Mouse (Mus musculus) WW6 (cell line): ENCODE data around the gene Stk36.

Source experiments
- DNase-seq: peaks from one replicate; pipeline ENCODE4 v3.0.0-alpha.2; 2013; ENCODE audit warnings: low read depth, low spot score

Stk36 gene

DNA sequence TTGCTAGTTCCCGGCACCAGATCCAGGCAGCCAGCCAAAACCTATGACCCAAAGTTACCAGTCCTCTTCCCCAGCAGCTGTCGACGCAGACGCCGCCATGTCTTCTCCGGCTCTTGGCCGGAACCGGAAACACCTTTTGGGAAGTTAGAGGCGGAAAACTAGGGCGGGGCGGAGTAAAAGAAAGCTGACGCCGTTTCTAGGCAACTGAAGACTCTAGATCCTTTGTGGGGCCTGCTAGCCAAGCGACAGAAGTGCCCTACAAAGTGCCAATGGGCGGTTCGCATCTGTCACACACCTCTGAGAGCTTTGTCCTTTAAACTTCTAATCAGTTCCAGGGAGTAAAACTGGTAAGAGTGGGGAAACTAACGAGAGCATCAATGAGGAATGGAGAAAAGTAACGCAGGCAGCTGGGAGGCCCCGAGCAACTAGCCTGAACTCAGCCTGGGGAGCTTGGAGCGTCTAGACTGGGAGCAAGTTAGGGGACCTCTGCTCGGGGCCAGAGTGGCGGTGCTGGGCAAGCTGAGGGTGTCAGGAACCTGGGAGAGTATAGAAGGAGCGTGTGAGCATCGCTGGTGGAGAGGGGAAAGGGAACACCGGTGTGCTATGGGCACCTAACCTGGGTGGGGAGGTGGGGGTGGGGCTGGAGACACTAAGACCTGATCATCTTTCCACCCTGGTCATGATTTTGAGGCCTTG, at the start of gene Stk36, which contains the start of gene Rnf25:
Gene Stk36, plus strand, starts transcription at position 179 of the 696 bp plus-strand sequence.
Gene Rnf25, minus strand, starts transcription at position 131 of the 696 bp plus-strand sequence.
- DNase-seq = peak; percentile 53

DNA sequence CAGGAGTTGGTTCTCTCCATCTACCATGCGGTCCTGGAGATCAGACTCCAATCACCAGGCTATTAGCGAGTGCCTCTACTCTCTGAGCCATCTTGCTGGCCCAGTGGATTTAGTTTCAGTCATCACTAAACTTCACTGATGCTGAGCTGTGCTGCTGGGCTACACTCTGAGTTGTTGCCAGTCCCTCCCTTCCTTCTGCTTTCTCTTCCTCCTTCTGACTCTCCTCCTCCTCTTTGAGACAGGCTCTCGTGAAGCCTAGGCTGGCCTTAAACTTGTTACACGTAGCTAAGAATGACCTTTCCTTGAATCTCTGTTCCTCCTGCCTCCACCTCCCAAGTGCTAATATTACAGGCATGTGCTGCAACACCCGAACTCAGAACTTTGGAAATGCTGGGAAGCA, 42.2 kb upstream of the Stk36 start:
- DNase-seq = no peak

DNA sequence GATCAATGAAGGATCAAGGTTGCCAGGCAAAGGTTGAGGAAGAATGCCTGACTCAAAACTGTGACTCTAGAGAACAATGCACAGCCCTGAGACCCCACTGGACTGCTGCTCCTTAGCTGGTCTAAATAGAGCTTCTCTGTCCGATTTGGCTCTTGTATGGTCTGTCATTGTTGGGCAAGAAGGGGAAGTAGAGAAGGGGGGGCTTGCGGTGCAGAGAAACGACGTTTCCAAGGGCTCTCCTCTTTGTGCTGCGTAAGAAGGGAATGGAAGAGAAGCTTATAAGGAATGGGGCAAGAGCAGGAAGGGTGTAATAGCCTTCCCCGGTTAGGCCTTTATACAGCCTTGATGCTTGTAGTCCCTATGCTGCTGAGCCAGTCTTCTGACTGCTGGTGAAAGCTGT, 35.4 kb upstream of the Stk36 start:
- no peak for DNase-seq

DNA sequence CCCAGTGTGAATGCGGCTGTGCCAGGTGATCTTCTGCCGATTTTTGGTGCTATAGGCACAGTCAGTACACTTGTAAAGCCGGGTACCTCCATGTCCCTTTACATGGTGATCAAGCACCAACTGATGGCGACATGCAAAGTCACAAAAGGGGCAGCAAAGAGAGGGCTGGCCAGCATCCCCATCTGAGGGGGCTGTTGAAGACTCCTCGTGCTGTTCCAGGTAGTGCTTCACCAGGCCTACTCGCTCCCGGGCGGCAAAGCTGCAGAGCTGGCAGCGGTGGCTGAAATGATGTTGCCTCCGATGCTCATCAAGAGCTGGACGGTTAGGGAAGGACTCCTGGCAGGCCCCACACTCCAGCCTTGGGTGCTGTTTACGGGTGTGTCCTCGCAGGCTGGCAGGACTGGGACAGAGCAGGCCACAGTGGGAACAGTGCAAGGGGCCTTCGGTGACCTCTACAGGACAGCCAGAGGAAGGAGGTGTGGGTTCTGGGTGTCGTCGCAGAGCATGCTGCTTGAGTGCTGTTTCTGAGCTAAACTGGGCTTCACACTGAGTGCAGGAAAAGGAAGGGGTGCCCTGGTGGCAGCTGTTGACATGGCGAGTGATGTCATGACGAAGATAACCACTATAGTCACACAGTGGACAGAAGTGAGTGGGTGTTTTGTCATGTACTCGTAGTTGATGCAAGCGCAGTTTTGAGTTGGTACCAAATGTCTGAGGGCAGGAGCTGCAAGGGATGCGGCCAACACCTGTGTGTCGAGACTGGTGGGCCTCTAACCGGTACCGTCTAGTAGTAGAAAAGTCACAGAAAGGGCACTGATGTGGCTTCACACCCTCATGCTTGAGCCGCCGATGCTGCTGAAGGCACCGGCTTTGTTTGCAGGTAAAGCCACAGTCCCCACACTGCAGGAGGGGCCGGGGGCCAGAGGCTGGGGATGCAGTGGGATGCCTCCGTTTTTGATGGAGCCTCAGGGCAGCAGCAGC, 31.2 kb upstream of the Stk36 start:
- no peak for DNase-seq

DNA sequence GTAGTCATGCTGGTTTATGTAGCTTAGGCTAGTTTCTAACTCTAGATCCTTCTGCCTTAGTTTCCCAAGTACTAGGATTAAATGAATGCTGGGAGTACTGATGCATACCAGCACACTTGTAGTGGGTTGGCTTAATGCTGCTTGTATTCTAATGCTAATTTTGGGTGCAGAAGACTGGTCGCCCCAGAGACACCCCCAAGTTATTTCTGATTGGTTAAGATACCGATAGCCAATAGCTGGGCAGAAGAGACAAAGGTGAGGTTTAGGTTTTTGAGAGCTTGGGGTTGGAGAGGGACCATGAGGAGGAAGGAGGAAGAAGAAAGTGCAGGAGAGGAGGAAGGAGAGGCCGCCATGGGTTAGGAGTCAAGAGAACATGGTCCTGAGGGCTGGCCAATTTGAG, 18.6 kb upstream of the Stk36 start:
- DNase-seq = no peak

DNA sequence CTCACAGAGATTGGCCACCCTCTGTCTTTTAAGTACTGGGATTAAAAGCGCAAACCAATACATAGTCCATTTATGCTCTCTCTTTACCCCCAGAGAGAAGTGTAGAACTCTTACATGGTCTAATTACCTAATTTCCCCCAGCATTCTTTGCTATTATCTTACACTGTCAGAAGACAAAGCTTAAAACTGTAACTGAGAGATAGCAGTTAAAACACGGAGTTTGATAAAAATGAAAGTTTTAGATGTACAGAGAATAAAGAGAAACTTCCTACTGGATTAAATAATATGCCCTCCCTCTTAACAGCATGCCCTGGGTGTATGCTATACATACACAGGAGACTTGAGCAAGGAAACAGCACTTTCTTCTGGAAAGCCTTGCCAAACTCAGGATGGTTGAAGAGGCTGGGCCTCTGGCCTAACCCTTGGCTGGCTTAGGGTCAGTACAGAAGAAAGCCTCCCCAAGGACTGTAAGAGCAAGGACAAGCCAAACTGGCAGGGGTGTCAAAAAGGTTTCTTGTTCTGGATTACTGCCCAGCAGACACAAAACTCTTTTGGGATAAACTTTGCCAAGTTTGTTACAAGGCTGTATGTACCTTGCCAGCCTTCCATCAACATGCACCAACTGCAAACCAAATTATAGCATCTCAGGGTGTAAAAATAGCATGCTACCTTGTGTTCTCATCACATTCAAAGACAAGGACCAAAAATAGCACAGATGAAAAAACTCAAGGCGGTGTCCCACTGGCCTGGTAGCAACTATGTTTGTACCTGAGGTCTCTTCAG, 16.4 kb upstream of the Stk36 start:
- DNase-seq = no peak

DNA sequence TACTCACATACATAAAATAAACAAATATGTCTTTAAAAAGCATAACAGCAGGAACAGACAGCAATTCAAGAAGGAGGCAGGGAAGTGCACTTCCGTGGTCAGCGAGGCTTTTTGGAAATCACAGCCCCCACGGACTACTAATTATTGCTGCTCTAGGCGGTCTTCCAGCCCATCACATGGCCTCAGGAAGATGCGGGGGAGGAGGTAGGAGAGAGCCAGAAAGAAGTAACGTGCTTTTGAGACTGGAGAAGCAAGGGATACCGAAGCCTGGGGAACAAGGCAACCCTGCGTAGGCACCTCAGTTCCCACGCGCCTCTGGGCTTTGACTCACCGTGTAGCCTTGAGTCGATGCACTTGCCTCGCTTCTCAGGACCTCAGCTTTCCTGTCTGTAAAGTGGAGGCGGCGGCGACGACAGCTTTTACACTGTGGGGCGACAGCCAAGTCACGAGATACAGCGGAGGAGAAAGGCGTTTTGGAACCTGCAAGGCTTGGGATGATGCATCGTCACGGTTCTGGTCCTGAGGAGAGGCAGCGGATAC, 13.9 kb upstream of the Stk36 start:
- no peak for DNase-seq

DNA sequence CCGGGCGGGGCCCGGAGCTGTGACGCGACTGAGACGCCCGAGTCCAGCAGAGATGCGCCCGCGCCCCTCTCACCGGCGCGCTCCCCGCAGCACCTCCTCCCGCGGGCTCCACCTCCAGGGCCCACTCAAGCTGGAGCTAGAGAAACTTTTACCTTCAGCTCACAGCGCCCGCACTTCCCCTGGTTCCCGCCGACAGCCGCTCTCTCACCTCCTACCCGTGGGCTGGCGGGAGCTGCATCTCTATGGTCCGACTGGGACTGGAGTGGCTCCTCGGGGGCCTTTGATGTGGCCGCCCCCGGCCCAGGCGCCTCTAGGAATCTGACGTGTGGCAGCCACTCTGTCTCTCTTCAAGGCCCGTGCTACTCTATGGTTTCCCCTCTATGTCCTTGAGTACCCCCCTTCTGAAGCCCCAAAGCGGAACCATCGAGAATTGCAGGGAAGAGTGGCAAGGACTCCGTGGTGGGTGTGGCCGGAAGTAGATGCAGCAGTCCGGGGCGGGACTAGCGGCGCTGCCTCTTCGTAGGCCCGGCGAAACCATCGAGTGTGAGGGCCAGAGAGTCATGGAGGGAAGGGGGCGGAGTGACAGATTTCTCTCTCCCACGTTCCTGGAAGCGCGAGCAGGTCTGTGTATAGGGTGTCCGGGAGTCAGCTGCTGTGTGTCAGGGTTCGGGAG, 13.3 kb upstream of the Stk36 start, which contains the start of the genes Zfp142 and Bcs1l:
Gene Zfp142, minus strand, starts transcription at position 474 of the 673 bp plus-strand sequence.
Gene Bcs1l, plus strand, starts transcription at position 517 of the 673 bp plus-strand sequence.
- peak; percentile 95 for DNase-seq

DNA sequence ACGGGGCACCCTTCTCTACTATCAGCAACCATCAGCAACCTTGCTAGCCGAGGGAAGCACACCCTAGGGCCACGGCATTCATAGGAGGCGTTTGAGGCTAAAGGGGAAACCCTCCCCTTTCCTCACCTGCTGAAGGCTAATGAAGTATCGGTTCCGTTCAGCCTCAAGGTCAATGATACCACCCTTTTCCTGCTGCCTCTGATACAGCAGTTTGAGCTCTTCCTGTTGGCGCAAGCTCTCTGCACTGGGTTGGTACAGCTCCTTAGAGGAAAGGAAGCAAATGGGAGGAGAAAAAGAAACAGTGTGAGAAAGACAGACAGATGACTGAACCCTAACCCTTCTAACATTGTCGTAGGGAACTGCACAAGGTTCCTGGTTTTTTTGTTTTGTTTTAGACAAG, 6.8 kb upstream of the Stk36 start:
- DNase-seq = no peak

DNA sequence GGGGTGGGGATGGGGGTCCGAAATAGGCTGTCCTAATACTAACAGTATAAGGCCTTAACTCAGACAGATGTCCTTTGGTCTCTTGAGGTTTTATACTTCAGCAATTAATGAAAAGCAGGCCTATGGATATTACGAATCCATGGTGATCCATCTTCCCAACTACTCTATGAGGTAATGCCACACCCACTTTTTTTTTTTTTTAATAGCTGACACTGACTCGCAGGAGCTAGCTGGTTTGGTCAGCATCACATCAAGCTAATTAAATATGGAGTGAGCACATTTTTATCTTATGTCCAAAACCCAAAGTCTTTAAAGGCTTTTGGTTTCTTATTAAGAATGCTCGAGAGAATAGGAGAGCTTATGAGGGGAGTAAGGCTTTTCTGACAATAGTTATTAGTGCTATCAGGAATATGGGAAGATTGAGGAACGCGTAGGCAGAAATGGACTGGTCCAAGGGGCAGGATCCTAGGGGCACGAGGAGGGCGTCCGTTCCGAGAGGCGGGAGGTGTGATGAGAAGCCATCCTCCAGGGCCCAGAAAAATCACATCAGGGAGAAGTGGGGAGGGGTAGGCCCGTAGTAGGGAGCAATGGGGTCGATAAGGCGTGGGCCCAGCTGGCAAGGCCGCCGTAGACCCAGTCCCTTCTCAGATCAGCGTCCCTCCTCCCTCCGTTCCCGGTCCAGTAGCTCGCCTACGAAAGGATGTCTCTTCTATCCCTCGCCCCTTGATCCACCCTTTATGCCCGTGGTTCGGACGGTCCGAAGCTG, 561 bp upstream of the Stk36 start:
- DNase-seq = no peak

DNA sequence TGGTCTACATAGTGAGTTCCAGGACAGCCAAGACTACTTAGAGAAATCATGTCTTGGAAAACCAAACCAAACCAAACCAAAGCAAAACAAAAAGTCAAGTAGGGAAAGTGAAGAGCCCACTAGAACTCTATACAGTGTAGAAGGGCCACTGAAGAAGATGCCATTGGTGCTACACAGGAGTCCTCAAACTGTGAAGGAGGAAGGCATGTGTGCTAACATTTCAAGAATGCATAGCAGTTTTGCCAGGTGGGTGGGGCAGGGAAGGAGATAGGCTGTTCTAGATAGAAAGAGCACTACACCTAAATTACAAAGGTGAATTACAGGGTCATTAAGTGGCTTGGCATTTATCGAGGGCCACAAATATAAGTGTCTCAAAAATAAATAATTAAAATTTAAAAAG, 22.9 kb downstream of the Stk36 start:
- DNase-seq = no peak

DNA sequence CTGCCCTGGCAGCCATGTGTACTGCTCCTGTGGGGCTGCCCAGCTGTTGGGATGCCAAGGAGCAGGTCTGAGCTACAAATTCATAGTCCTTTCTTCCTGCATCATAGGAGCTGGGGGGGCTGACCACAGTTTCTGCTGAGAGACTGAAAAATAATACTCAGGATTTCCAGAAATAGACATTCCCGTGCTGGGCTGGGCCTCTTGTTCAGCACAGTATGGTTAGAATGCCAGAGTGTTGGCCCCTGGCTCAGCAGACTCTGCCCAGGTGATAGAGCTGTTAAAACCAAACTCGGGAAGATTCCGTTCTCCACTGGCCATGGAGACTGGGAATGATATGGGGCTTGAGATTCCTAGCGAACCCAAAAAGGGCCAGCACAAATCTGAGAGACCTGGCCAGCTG, 24.8 kb downstream of the Stk36 start:
- DNase-seq = no peak

DNA sequence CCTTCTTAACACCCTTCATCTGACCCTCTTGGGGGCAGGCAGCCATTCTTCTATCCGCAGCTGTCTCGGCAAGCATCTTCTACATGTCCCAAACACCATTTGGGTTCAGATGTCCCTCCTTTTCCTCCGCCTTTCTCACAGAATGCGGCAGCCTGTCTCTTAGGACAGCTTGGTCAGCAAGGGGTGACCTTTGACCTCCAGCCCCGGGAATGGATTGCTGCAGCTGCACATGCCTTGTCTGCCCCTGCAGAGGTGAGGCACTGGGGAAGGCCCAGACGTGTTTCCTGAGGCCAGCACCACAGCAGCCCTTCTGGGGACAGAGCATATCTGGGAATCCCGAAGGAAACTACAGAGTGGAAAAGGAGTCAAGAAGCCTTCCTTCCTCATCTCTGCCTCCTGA, 26.8 kb downstream of the Stk36 start:
- no peak for DNase-seq

DNA sequence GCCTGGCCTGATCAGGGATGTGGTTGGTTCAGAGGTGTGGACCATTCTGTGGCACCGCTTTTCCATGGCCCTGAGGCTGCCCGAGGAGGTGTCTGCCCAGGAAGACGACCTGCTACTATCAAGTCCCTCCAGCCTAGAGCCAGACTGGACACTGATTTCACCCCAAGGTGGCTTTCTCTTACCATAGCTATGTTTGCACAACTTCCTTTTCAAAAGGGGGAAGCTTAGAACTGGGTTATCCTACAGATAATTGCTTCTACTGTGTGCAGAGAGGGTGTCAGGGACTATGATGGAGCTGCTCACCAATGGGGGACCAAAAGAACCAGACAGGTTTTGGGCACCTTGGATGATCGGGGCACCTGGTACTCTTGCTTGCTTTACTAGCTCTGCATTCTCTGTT, 31.5 kb downstream of the Stk36 start:
- no peak for DNase-seq

DNA sequence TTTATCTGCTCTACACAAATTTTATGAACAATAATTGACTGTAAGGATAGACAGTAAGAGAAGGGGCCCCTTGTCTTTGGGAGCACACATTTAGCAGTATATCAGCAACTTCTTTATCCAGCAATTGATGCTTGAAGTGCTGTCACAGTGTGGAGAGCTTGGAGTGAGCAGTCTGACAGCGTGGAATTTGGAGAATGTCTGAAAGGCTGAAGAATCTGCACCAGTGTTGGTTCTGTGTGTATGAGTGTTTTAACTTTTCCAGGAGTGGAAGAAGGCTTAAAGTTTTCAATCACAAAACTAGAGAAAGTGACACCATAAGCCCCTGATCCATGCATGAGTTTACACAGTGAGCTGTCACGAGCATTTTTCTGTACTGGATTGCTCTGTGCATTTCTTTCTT, 42.3 kb downstream of the Stk36 start:
- DNase-seq = no peak

DNA sequence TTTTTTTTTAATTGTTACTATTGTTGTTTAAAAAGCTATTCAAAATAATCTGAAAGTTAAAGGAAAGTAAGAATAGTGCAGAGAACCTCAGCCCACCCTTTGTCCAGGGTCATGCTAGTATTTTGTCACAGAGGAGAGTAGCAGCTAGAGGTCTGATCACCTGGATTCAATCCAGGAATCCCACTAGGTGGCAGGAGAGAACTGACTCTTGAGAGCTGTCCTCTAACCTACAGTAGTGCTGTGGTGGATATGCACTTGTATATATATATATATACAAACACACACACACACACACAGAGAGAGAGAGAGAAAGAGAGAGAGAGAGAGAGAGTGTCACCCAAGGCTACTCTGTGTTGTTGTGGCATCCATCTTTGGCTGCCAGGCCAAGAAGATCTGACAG, 42.7 kb downstream of the Stk36 start:
- DNase-seq = no peak

DNA sequence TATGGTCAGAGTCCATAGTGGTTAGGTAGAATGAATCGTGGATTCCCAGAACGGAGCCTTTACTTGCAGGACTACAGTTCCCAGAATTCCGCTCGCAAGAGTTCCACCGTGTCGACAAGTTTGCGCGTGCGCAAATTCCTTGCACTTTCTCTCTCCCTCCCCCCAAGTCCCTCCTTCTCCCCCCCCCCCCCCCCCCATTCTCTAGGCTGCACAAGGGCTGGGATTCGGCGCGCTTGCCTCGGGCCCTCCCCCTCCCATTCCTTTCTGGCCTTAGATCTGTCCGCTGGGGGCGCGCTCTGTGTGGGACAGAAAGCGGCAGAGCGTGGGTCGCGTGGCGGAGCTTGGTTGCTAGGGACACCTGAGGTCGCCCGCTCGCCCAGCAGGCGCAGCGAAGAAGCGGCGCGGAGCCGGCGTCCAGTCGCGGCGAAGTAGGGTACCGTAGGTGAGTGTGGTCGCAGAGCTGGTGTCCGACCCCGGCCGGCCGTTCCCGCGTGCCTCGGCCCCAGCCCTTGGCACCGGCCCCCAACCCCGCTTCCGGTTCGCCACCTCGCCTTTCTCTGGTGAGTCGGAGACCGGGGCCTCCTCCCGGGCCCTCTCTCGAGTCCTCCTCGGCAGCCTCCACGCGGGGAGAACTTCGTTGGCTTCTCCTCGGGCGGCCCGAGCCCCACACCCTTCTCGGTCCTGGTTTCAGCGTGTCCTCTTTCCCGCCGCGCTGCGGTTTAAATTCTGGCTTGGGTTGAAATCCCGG, 60.4 kb downstream of the Stk36 start, which contains the start of gene Ttll4:
Gene Ttll4, plus strand, starts transcription at position 298 of the 748 bp plus-strand sequence.
- peak; percentile 86 for DNase-seq

DNA sequence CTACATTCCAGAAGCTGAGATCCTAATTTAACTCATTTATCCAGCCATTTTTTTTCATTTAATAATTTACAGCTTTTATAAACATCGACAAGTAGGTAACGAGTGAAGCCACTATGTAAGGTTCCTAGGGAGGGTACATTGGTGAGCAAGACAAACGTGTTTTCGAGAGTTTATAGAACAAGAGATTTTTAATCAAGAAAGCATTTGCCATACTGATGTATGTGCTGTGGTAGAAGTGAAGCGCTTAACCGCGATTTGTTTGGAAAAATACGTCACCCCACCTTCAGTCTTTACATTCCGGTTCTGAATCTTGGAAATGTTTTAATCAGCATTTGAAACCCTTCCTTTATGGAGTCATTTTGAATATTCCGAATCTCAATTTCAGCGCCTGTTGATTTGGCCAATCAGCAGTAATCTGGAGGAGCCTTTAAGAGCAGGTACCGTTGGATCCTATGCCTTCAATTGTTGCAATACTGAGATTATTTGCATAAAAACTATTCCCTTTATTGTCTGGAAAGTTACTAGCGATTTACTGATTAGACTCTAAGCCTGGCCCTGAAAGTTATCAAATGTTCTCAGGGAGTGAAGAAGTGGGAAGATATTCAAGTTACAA, 61.1 kb downstream of the Stk36 start:
- no peak for DNase-seq

DNA sequence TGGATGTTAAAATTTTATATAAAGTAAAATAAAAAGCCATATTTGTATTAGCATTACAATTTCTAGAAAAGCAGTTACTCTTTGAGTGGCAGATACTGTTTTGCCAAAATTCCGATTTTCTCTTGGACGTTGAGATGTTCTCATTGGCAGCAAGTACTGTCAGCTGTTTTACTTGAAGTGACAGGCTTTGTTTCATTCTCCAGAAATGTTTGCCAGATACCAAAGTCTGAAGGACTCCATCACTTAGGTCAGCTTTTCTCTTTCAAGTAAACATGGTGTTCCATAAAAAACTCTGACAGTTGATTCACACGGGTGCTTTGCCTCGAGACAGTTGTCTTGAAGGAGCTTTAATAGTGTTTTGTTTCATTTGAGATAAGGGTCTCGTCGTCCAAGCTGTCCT, 63.9 kb downstream of the Stk36 start:
- no peak for DNase-seq
